Mouse (Mus musculus) thymus, adult 2 months (tissue): ENCODE measurements around the gene 1700047I17Rik2.
"Not testable (repeated sequence)": the region's sequence is repeated elsewhere in the genome, so short reads cannot be mapped to it uniquely, and the experiment has no call there.

Source experiments
- CTCF ChIP-seq: fragments of 200-500 bp; IDR thresholded peaks from 2 replicates; pipeline ENCODE4 v1.5.1; 2012; ENCODE audit warnings: mild to moderate bottlenecking, control low read depth, low read length, moderate library complexity, borderline replicate concordance; ENCODE audit not compliant: control insufficient read depth, poor library complexity, insufficient read depth; ENCODE audit errors: extremely low read depth
- POLR2A ChIP-seq: fragments of 200-500 bp; IDR thresholded peaks from 2 replicates; pipeline ENCODE4 v1.6.1; 2012; ENCODE audit warnings: mild to moderate bottlenecking, low read length, control low read depth, moderate library complexity; ENCODE audit not compliant: control insufficient read depth, poor library complexity, insufficient read depth; ENCODE audit errors: extremely low read depth

DNA sequence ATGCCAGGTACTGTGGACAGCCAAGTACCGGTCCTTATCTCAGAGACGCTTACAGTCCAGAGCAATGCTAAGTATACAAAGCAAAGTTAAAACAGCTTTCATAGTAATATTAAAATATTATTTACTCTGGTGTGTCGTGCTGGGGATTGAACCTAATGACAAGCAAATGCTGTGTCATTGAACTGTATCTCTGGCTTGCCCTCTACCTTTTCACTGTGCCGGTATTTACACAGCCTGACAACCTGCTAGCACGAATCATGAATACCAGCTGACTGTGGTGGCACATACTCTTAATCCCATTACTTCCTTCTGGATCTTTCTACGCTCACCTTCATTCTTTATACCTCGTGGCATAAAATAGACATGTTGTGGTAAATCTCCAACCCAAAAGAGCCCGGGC lies 42.9 kb downstream of the 1700047I17Rik2 start:
- TF ChIP-seq POLR2A, CTCF: not testable (repeated sequence)
